Mouse (Mus musculus) retina, postnatal 7 days (tissue): ENCODE data around the gene Zzef1.
"Not testable (repeated sequence)": the region's sequence is repeated elsewhere in the genome, so short reads cannot be mapped to it uniquely, and the experiment has no call there.

Experiments
- DNase-seq: peaks from one replicate; pipeline ENCODE4 v3.0.0-alpha.2; 2012; ENCODE audit warnings: low read depth, low spot score

Gene Zzef1

GRCm38 (mm10) chr11:72795455-72796295 is at the start of gene Zzef1, which contains the start of gene Cyb5d2:
Gene Zzef1, plus strand, starts transcription at chr11:72796226.
Gene Cyb5d2, minus strand, starts transcription at chr11:72796142.
- DNase-seq: peak; percentile 92

GRCm38 (mm10) chr11:72751956-72752355 is 44.1 kb upstream of the Zzef1 start:
- no peak for DNase-seq

- DNase-seq: no peak
Measured at GRCm38 (mm10) chr11:72758316-72758715, 37.7 kb upstream of the Zzef1 start.

GRCm38 (mm10) chr11:72759581-72759980 is 36.4 kb upstream of the Zzef1 start:
- DNase-seq: no peak

GRCm38 (mm10) chr11:72760781-72761180 is 35.2 kb upstream of the Zzef1 start:
- DNase-seq: no peak

- DNase-seq: no peak
Measured at GRCm38 (mm10) chr11:72764270-72764669, 31.8 kb upstream of the Zzef1 start.

- no peak for DNase-seq
Measured at GRCm38 (mm10) chr11:72767716-72768115, 28.3 kb upstream of the Zzef1 start.

GRCm38 (mm10) chr11:72769061-72769460 is 27.0 kb upstream of the Zzef1 start:
- no peak for DNase-seq

GRCm38 (mm10) chr11:72770324-72770723 is 25.7 kb upstream of the Zzef1 start:
- no peak for DNase-seq

- no peak for DNase-seq
Measured at GRCm38 (mm10) chr11:72770816-72771215, 25.2 kb upstream of the Zzef1 start.

GRCm38 (mm10) chr11:72771461-72771860 is 24.6 kb upstream of the Zzef1 start:
- no peak for DNase-seq

- DNase-seq: not testable (repeated sequence)
Measured at GRCm38 (mm10) chr11:72772611-72773010, 23.4 kb upstream of the Zzef1 start.

- DNase-seq: no peak
Measured at GRCm38 (mm10) chr11:72778957-72779356, 17.1 kb upstream of the Zzef1 start.

- DNase-seq: no peak
Measured at GRCm38 (mm10) chr11:72782103-72782502, 13.9 kb upstream of the Zzef1 start.

GRCm38 (mm10) chr11:72782503-72782902 is 13.5 kb upstream of the Zzef1 start:
- DNase-seq: no peak

- no peak for DNase-seq
Measured at GRCm38 (mm10) chr11:72792033-72792432, 4.0 kb upstream of the Zzef1 start.

- DNase-seq: no peak
Measured at GRCm38 (mm10) chr11:72795149-72795454, 924 bp upstream of the Zzef1 start.

GRCm38 (mm10) chr11:72796296-72796687 is 266 bp downstream of the Zzef1 start:
- DNase-seq: no peak

GRCm38 (mm10) chr11:72796773-72797338 is 830 bp downstream of the Zzef1 start:
- no peak for DNase-seq

- DNase-seq: no peak
Measured at GRCm38 (mm10) chr11:72798112-72798511, 2.1 kb downstream of the Zzef1 start.

GRCm38 (mm10) chr11:72801182-72801581 is 5.2 kb downstream of the Zzef1 start:
- no peak for DNase-seq

- DNase-seq: no peak
Measured at GRCm38 (mm10) chr11:72803038-72803437, 7.0 kb downstream of the Zzef1 start.

GRCm38 (mm10) chr11:72804586-72804985 is 8.6 kb downstream of the Zzef1 start:
- DNase-seq: no peak
